Comparison of ENCODE assay signal across 10 mouse cellular contexts in genomic region chr10:60794374-60794773, GRCm38 (mm10). TPM values are rescaled to one million over a fixed set of nuclear protein-coding genes. Genes with fewer than 3 reads are reported as not detected.
DNase-seq lines count a peak whose midpoint lies in the region; ATAC-seq and TF ChIP-seq lines count a peak whose summit lies in the region.
"Had no signal": no experiment of that assay in that cellular context is flagged by ENCODE, and none has a peak within 500 bp of the region (broad histone marks: within the 10 kb centered on the region; RNA-seq: fewer than 3 reads in every experiment).

No protein-coding gene starts in this region.

- TF ChIP-seq CTCF in forebrain, postnatal 0 days (IDR thresholded peaks at IDR 0.05; ENCODE audit: low read depth): no peak

- H3K9me3 ChIP-seq in hindbrain, embryonic 14.5 days (ENCODE audit: control insufficient read depth, low read length): no peaks in the 10 kb centered on the region
- no peaks in the 10 kb centered on the region for H3K9me3 ChIP-seq in hindbrain, embryonic 11.5 days (ENCODE audit: control insufficient read depth, low read length)
- H3K9me3 ChIP-seq in forebrain, postnatal 0 days (ENCODE audit: low read length): no peaks in the 10 kb centered on the region
- H3K9me3 ChIP-seq: neural tube, embryonic 13.5 days had no signal

- peaks cover 5% of the 10 kb centered on the region; the same call in 1 of the 2 replicates for H3K4me1 ChIP-seq in hindbrain, embryonic 14.5 days (replicated peaks; ENCODE audit: control insufficient read depth, insufficient read depth, low read length)
- H3K4me1 ChIP-seq in hindbrain, embryonic 11.5 days (replicated peaks; ENCODE audit: control insufficient read depth, insufficient read depth, low read length): peaks cover 4% of the 10 kb centered on the region; the same call in 1 of the 2 replicates
- H3K4me1 ChIP-seq in forebrain, postnatal 0 days (ENCODE audit: insufficient read depth): no peaks in the 10 kb centered on the region

- no peak overlapping the region for H3K4me3 ChIP-seq in hindbrain, embryonic 14.5 days (replicated peaks; ENCODE audit: low read length)
- H3K4me3 ChIP-seq in hindbrain, embryonic 11.5 days (ENCODE audit: low read depth, low read length): no peak overlapping the region
- no peak overlapping the region for H3K4me3 ChIP-seq in forebrain, postnatal 0 days (ENCODE audit: low read depth, low read length)
- H3K4me3 ChIP-seq: neural tube, embryonic 13.5 days had no signal

- H3K9ac ChIP-seq in hindbrain, embryonic 14.5 days: no peak overlapping the region
- H3K9ac ChIP-seq in hindbrain, embryonic 11.5 days (ENCODE audit: low read depth, low read length): no peak overlapping the region
- no peak overlapping the region for H3K9ac ChIP-seq in forebrain, postnatal 0 days
- H3K9ac ChIP-seq: neural tube, embryonic 13.5 days had no signal

- no peaks in the 10 kb centered on the region; the same call in 1 of the 2 replicates for H3K27me3 ChIP-seq in hindbrain, embryonic 14.5 days (ENCODE audit: control insufficient read depth, insufficient read depth, low read length)
- H3K27me3 ChIP-seq in hindbrain, embryonic 11.5 days (ENCODE audit: control insufficient read depth, insufficient read depth, low read length): peaks cover 4% of the 10 kb centered on the region; the same call in 1 of the 2 replicates
- no peaks in the 10 kb centered on the region for H3K27me3 ChIP-seq in forebrain, postnatal 0 days (ENCODE audit: insufficient read depth, low read length)

- WGBS in hindbrain, embryonic 14.5 days: 37% methylated on average over 11 of the region's 11 CpGs
- WGBS in hindbrain, embryonic 11.5 days: 38% methylated on average over 11 of the region's 11 CpGs
- 15% methylated on average over 11 of the region's 11 CpGs for WGBS in forebrain, postnatal 0 days

- no peak overlapping the region for H3K4me2 ChIP-seq in hindbrain, embryonic 14.5 days (replicated peaks)
- no peak overlapping the region for H3K4me2 ChIP-seq in hindbrain, embryonic 11.5 days (replicated peaks; ENCODE audit: low read depth, low read length)
- H3K4me2 ChIP-seq in forebrain, postnatal 0 days (ENCODE audit: low read depth): no peak overlapping the region
- H3K4me2 ChIP-seq: neural tube, embryonic 13.5 days had no signal

- 0 out of 2 replicates have a peak, but pooled peaks have one; percentile 39 for ATAC-seq in hindbrain, embryonic 14.5 days (ENCODE audit: low FRiP score)
- ATAC-seq in hindbrain, embryonic 11.5 days (ENCODE audit: low FRiP score): no peak
- ATAC-seq in forebrain, postnatal 0 days: peak; percentile 89

- no peak overlapping the region for H3K27ac ChIP-seq in hindbrain, embryonic 14.5 days
- H3K27ac ChIP-seq in hindbrain, embryonic 11.5 days (ENCODE audit: low read depth, low read length): no peak overlapping the region
- H3K27ac ChIP-seq in forebrain, postnatal 0 days (ENCODE audit: low read depth, low read length): no peak overlapping the region
- H3K27ac ChIP-seq: neural tube, embryonic 13.5 days had no signal

- no peak for DNase-seq in hindbrain, embryonic 14.5 days (ENCODE audit: low spot score)
- no peak for DNase-seq in hindbrain, embryonic 11.5 days (ENCODE audit: low spot score)
- peak; percentile 26 for DNase-seq in right cerebral cortex, postnatal 4 days
- no peak for DNase-seq in right cerebral cortex, adult 18-20 months
- peak; percentile 65 for DNase-seq in forebrain, postnatal 0 days
- DNase-seq in c-Kit-positive CD71-positive TER-119-positive erythroid progenitor cells, embryonic 14.5 days (ENCODE audit: low spot score): no peak
- no peak for DNase-seq in liver
- DNase-seq in cerebellum, adult 9-10 months: no peak
- DNase-seq: adrenal gland, postnatal 25 days had no signal

- H3K36me3 ChIP-seq in hindbrain, embryonic 14.5 days (replicated peaks; ENCODE audit: control insufficient read depth, insufficient read depth): no peaks in the 10 kb centered on the region
- no peaks in the 10 kb centered on the region for H3K36me3 ChIP-seq in hindbrain, embryonic 11.5 days (ENCODE audit: control insufficient read depth, insufficient read depth, low read length)
- H3K36me3 ChIP-seq in forebrain, postnatal 0 days (ENCODE audit: insufficient read depth): no peaks in the 10 kb centered on the region
- H3K36me3 ChIP-seq: neural tube, embryonic 13.5 days had no signal

RNA-seq across cellular contexts. Expression of gene Unc5b, which starts 37.0 kb away (rescaled TPM):
- 2.8 and 2.9 TPM in 2 replicates for polyA plus RNA-seq in hindbrain, embryonic 14.5 days (2014; fragmentation: Nextera tagmentation; extraction: Ambion mirVana)
- polyA plus RNA-seq in hindbrain, embryonic 11.5 days (2014; fragmentation: Nextera tagmentation; extraction: Ambion mirVana): 2.3 TPM in 2 replicates
- total RNA-seq in forebrain, postnatal 0 days (2014; rRNA removed): 8.5 and 15.9 TPM in 2 replicates
- 1.1 and 1.6 TPM in 2 replicates for polyA plus RNA-seq in forebrain, postnatal 0 days (2015; fragmentation: Nextera tagmentation; extraction: Ambion mirVana)

RNA-seq across cellular contexts. Expression of gene Slc29a3, which starts 41.8 kb away (rescaled TPM):
- polyA plus RNA-seq in hindbrain, embryonic 14.5 days (2014; fragmentation: Nextera tagmentation; extraction: Ambion mirVana): 8.4 and 8.9 TPM in 2 replicates
- polyA plus RNA-seq in hindbrain, embryonic 11.5 days (2014; fragmentation: Nextera tagmentation; extraction: Ambion mirVana): 7.2 and 7.7 TPM in 2 replicates
- total RNA-seq in forebrain, postnatal 0 days (2014; rRNA removed): 6.5 and 9.3 TPM in 2 replicates
- 7.8 and 11.6 TPM in 2 replicates for polyA plus RNA-seq in forebrain, postnatal 0 days (2015; fragmentation: Nextera tagmentation; extraction: Ambion mirVana)

Comparison
In these comparisons a context has a peak if more than half of its experiments do, and no peak if none do; other contexts are left out.
1. DNase-seq: peak in right cerebral cortex, postnatal 4 days (single experiment) and forebrain, postnatal 0 days (single experiment); none in hindbrain, embryonic 14.5 days (single experiment), hindbrain, embryonic 11.5 days (single experiment), right cerebral cortex, adult 18-20 months (single experiment), c-Kit-positive CD71-positive TER-119-positive erythroid progenitor cells, embryonic 14.5 days (single experiment), liver (single experiment) and cerebellum, adult 9-10 months (single experiment).